Mouse (Mus musculus) embryo, embryonic 10 days (tissue): Measurements from ENCODE around the gene Rps6kc1.

Source experiments
- DNase-seq: peaks from one replicate; pipeline ENCODE4 v3.0.0-alpha.2; 2015; ENCODE audit warnings: low spot score

The Rps6kc1 gene

DNA sequence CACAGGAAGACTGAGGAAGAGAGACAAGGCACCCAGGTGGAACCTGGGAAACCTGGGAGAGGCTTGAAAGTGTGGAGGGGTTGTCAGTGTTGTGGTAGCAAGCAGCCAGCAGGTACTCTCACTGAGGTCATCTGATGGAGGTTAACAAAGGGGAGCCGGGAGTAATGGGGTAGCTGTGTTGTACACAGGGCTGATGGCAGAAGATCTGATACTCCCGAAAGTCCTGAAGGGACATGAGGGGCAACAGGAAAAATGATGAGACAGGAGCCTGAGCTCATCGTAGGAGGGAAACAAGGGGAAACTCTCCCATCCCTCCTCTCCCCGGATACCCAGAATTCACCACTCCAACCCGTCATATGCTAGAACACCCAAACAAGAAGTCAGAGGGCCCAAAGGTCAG, 244.2 kb downstream of the Rps6kc1 start:
- no peak for DNase-seq

DNA sequence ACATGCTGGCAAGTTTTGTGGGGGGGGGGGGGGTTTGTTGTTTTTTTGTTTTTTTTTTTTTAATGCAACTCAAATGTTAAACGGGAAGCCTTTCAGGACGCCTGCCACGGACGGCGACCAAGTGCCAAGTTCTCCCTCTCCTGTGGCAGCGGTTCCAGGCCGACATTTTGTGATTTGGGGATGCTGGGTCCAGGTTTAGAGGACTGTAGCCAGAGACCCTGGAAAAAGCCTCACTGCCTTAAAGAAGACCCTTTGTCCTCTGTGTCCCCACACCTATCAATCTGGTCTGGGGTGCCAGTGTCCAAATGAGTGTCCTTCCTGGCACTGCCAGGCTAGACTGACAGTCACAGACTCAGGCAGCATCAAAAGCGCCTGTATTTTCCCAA, 246.1 kb downstream of the Rps6kc1 start:
- no peak for DNase-seq

DNA sequence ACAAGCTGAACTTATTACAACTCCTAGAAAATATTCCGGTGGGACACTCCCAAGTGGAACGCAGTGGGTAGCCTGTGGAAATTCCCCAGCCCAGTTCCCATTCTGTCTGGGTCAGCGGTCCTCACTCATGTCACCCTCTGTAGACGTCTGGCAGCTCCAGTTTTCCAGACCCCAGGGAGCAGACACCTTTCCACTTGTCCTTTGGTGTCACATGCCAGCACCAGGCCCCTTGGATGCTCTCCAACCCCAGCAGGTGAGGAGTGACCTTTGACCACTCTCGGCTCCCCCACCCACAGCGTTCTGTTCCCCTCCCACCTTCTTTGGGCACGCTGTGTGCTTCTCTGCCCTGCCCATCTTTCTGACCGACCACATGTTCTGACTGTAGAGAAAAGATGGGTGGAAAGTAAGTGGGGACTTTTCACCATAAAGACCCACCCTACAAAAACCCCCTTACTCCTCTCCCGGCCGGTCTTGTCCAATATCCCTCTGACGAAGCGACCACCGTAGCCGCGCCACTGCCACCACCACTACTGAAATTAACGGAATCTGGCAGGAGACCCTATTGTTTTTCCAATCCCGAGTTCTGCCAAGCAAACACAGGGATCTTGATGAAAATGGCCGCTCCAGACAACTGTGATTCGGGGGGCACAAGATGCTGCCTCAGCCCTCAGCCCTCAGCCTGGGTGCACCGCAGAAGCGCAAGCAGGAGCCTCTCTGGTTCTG, 246.6 kb downstream of the Rps6kc1 start:
- DNase-seq: no peak

DNA sequence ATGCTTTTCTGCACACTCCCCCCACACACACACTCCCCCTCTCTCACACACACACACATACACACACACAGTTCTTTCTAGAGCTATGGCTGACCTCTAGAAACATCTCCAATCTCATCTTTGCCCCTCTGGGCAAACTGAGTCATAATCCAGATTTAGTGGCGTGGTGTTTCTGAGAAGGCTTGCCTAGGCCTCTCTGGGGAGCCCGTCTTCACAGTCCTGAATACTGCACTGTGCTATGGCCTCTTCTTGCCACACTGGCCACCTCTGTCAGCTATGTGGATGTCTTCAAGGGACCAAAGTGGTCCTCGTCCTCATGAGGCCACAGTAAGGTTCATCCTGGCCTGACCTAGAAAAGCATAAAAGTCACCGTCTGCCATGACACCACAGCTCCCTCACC, 247.6 kb downstream of the Rps6kc1 start:
- DNase-seq: no peak

DNA sequence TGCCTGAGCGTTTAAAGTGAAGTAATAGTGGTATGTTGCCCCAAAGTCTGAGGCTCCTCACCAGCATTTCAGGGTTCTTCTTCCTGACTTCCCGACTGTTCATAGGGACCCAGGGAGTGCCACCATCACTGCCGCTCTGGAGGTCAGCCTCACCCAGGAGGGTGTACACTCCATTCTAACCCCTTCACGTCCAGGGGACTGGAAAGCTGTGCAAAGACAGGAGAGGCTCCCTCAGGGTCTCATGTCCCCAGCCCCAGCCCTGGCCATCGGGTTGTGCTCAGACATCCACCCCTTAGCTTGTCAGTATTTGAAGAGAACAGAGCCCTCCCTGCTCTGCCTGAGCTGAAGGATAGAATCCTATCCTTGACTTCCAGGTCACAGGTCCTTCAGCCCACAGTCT, 248.8 kb downstream of the Rps6kc1 start:
- DNase-seq: no peak

DNA sequence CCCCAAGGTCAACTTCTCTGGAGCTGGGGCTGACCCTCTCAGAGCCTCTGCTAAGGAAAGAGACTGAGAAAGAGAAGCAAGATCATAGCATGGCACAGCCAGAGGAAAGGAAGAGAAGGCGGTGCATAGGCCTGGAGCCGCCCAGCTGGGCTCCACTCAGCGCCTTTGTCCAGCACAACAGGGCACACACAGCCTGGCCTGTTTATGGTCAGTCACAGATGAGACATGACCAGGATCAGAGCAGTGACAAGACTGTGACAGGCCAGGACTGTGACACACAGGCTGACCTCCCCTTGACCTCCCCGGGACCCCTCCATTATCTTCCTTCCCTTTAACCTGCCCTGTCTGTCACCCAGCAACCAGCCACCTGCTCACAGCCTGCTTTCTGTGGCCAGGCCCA, 249.8 kb downstream of the Rps6kc1 start:
- DNase-seq: peak; percentile 51

DNA sequence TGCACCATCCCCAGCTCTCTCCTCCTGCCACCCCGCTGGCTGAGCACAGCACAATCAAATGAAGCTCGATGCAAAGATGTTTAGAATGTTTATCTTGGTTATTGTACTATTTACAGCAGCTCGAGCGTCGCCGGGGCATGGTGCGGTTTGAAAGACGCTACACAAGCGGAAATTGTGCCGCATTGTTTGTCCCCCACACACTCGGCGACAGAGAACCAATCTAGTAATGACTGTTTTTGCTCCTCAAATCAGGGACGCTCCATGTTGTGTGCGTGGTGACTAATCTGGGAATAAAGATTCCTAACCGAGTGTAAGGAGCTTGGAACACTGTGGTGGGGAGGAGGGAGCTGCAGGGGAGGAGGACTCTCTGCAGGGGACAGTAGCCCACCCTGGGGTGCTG, 250.3 kb downstream of the Rps6kc1 start:
- DNase-seq: no peak

DNA sequence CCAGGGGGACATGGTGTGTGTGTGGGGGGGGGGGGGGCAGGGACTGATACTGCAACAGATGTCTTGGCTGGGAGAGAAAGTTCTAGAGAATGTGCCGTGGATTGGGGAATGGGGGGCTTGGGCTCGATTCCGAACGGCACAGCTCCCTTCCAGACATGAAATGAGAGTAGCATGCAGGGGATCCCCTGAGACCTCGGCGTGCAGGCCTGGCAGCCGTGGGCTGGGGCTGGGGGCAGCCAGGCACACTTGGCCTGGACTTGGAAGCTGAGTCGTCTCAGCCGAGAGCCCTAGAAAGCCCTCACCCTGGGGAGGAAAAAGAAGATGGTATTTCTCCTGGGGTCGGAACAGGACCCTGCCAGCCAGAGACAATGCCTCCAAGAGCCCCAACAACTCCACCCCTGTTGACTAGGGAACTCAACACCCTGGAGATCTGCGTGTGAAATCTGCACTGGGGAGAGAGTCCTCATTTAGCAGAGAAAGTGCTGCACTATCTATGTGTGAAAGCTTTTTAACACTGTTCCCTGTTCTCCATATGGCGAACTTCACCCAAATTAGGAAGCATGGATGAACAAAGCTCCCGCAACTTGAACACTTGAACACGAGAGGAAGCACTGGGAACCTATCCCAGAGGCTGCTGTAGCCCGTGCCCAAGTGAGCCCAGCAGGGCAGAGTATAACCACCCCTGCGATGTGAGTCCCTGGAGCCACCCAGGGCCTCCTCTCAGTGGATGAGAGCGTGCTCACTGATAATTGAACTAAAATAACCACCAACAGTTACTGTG, 251.7 kb downstream of the Rps6kc1 start:
- DNase-seq: no peak

DNA sequence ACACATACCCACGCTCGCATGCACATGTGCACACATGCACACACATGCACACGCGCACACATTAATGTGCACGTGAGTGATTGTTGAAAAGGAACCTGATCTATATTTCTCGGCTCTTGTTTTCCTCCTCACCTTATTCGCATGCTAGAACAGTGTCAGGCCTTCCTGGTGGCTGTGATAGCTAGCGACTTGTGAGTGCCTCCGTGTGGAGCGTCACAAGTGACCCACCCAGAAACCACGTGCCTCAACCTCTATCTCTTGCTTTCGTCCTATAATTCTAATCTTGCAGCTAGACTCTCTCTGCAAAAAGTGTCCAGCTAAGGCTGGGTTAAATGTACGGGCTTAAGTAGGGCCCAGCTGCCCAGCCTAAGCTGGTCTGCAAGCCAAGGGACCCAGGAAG, 253.3 kb downstream of the Rps6kc1 start:
- no peak for DNase-seq

DNA sequence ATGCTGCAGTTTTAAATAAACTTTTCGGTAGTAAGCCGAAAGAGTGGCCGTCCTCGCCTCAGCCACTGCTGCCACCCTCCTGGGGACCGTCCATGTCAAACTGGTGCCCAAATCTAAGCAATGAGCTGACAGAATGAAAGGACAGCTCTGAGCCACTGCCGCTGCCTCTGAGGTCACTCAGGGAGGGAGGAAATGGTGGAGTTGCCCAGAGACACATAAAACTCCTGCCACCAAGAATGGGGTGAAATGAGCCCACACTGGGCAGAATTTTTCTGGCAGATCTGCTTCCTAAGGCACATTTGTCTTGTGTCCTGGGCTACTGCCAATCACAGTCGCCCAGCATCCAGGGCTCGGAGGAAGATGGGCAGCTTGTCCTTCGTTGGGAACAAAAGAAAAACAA, 255.5 kb downstream of the Rps6kc1 start:
- no peak for DNase-seq

DNA sequence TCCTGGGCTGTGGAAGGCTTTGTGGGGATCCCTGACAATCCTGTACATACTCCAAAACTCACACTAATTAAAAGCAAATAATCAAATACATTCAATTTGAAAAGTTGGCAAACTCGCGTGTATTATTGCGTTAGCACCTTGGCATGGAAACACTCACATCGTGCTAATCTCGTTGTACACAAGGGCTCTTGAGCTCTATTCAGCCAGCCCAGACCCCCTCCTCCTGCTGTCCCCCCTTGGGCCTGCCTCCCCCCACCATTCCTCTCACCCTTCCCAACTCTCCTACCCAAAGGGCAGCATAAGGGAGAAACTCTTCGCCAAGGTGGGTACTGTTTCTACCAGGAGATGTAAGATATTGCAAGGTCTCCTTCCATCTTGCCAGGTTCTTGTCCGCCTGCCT, 255.9 kb downstream of the Rps6kc1 start:
- no peak for DNase-seq

DNA sequence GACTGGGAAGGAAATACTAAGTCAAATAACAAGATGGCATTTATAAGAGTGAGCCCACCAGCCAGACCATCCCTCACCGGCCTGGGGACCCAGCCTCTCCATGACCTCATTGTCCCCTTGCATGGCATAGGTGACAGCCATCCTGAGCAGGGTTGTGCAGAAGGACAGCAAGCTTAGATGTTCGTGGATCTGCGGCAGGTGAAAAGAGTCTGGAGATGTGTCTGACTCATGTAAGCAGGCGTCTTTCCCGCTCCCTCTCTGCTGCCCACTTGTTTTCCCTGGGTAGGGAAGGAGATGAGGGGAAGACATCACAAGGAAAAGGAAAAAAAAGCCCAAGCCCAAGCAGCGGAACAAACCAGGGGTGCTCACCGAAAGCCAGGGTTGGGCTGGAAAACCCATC, 256.5 kb downstream of the Rps6kc1 start:
- DNase-seq: no peak

DNA sequence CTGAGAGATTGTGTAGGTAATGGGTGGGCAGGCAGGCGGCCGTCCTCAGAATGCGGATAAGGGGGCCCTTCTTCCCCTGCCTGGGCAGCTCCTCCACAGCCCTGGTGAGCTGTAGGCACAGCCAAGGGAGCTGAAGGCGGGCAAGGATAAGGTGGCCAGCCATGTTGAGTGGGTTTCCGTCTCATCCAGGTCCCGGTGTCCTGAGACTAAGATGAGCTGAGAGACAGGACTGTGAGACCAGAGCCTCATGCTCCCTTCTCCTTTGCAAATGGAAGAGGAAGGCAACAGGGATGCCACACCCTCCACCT, 256.9 kb downstream of the Rps6kc1 start:
- no peak for DNase-seq

DNA sequence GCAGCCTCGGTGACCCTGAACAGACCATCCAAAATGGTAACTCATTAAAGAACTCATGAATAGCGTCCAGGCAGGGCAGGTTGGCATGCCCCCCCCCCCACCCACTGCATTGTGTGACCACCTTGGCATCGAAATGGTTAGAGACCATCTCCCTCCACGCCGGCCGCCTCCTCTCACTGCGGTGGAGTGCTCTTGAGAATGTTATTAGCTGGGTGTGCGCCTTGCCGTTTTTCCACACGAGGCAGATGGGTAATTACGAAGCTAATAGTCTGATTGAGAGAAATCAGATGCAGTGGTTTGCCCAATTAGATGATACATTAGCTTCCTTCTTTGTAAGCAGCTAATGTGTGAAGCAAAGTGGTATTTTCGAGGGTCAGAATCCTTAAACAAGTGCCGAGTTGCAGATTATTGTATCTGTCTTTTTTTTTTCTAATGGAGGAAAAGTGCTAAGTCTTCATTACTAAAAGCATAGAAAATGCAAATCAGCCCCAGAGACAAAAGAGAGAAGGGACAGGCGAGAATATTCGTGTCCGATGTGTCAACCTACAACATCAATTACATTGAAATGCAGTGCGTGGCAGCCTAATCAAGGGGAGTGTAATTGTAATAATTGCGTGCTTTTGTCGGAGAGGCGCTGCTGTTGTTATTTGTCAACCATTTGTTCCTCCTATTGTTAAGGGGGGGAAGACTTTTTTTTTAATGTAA, 257.4 kb downstream of the Rps6kc1 start:
- DNase-seq: no peak

DNA sequence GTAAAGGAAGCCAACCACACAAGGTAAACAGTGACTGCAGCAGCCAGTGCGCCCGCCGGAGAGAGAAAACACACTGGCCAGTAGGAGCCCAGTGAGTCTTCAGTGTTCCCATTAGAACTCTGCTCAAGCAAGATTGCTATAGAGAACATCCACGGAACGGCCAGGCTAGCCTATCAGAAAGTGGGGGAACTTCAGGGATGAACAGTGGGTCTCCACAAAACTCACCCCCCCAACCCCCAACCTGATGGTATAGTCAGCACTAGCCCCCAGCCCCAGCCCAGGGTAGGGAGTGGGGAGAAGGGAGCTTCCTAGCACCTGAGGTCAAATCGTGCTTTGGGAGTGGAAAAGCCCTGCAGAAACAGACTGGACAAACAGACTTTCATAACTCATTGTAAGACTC, 258.5 kb downstream of the Rps6kc1 start:
- DNase-seq: no peak
